ENCODE assay signal across 8 mouse cellular contexts in genomic region chr2:26317991-26318672, GRCm38 (mm10). TPM values are rescaled to one million over a fixed set of nuclear protein-coding genes. Genes with fewer than 3 reads are reported as not detected.
DNase-seq lines count a peak whose midpoint lies in the region; ATAC-seq and TF ChIP-seq lines count a peak whose summit lies in the region.
"Had no signal": no experiment of that assay in that cellular context is flagged by ENCODE, and none has a peak within 500 bp of the region (broad histone marks: within the 10 kb centered on the region; RNA-seq: fewer than 3 reads in every experiment).

No protein-coding gene starts in this region.

- peak overlapping the region; percentile 92 for H3K4me2 ChIP-seq in lung, embryonic 14.5 days
- peak overlapping the region; percentile 95 for H3K4me2 ChIP-seq in forebrain, embryonic 13.5 days
- H3K4me2 ChIP-seq in intestine, embryonic 16.5 days (ENCODE audit: low read depth, low read length): no peak overlapping the region
- H3K4me2 ChIP-seq in neural tube, embryonic 14.5 days (ENCODE audit: low read depth, low read length): peak overlapping the region; percentile 98

- 77% methylated on average over 3 of the region's 3 CpGs for WGBS in lung, embryonic 14.5 days
- 89% methylated on average over 3 of the region's 3 CpGs for WGBS in forebrain, embryonic 13.5 days
- 86% methylated on average over 3 of the region's 3 CpGs for WGBS in intestine, embryonic 16.5 days
- 84% methylated on average over 3 of the region's 3 CpGs for WGBS in neural tube, embryonic 14.5 days

- ATAC-seq in lung, embryonic 14.5 days (ENCODE audit: insufficient read depth): no peak
- no peak for ATAC-seq in forebrain, embryonic 13.5 days
- no peak for ATAC-seq in intestine, embryonic 16.5 days
- no peak for ATAC-seq in neural tube, embryonic 14.5 days (ENCODE audit: low read depth)

- H3K4me1 ChIP-seq in lung, embryonic 14.5 days (ENCODE audit: insufficient read depth): peaks cover 29% of the 10 kb centered on the region
- H3K4me1 ChIP-seq in forebrain, embryonic 13.5 days: peaks cover 46% of the 10 kb centered on the region
- H3K4me1 ChIP-seq in intestine, embryonic 16.5 days (ENCODE audit: control insufficient read depth, insufficient read depth, low read length): peaks cover 31% of the 10 kb centered on the region
- peaks cover 38% of the 10 kb centered on the region for H3K4me1 ChIP-seq in neural tube, embryonic 14.5 days (ENCODE audit: control insufficient read depth, insufficient read depth, low read length)

- H3K4me3 ChIP-seq in lung, embryonic 14.5 days (ENCODE audit: low read depth, low read length): no peak overlapping the region
- peak overlapping the region; percentile 93; the same call in 1 of the 2 replicates for H3K4me3 ChIP-seq in forebrain, embryonic 13.5 days
- H3K4me3 ChIP-seq in intestine, embryonic 16.5 days (ENCODE audit: low read length): no peak overlapping the region
- no peak overlapping the region for H3K4me3 ChIP-seq in neural tube, embryonic 14.5 days (ENCODE audit: low read depth, low read length)

- H3K36me3 ChIP-seq in lung, embryonic 14.5 days (ENCODE audit: insufficient read depth): peaks cover 31% of the 10 kb centered on the region
- H3K36me3 ChIP-seq in forebrain, embryonic 13.5 days (ENCODE audit: poor library complexity, severe bottlenecking): peaks cover 27% of the 10 kb centered on the region
- H3K36me3 ChIP-seq in intestine, embryonic 16.5 days (ENCODE audit: control insufficient read depth, insufficient read depth, low read length): no peaks in the 10 kb centered on the region
- peaks cover 2% of the 10 kb centered on the region; the same call in 1 of the 2 replicates for H3K36me3 ChIP-seq in neural tube, embryonic 14.5 days (ENCODE audit: control insufficient read depth, insufficient read depth, low read length)

- no peaks in the 10 kb centered on the region for H3K9me3 ChIP-seq in lung, embryonic 14.5 days (ENCODE audit: low read depth, low read length)
- no peaks in the 10 kb centered on the region for H3K9me3 ChIP-seq in forebrain, embryonic 13.5 days (replicated peaks)
- H3K9me3 ChIP-seq in intestine, embryonic 16.5 days (ENCODE audit: control insufficient read depth, low read length): no peaks in the 10 kb centered on the region
- H3K9me3 ChIP-seq in neural tube, embryonic 14.5 days (ENCODE audit: control insufficient read depth, low read length): no peaks in the 10 kb centered on the region

- no peak for TF ChIP-seq CTCF in lung, embryonic 14.5 days (IDR thresholded peaks at IDR 0.05; ENCODE audit: low read depth)

- peak overlapping the region; percentile 92 for H3K9ac ChIP-seq in lung, embryonic 14.5 days
- peak overlapping the region; percentile 94 for H3K9ac ChIP-seq in forebrain, embryonic 13.5 days
- peak overlapping the region; percentile 21; the same call in 1 of the 2 replicates for H3K9ac ChIP-seq in intestine, embryonic 16.5 days (ENCODE audit: low read depth, low read length)
- H3K9ac ChIP-seq in neural tube, embryonic 14.5 days (replicated peaks; ENCODE audit: low read depth, low read length): 0 out of 2 replicates have a peak overlapping the region, but pooled peaks have one; percentile 16

- DNase-seq in lung, embryonic 14.5 days: no peak
- DNase-seq in lung, postnatal 36 days: no peak
- no peak for DNase-seq in adrenal gland, postnatal 4 days (ENCODE audit: low spot score in 2 of 2)
- no peak for DNase-seq in kidney, postnatal 10 days

- no peak overlapping the region for H3K27ac ChIP-seq in lung, embryonic 14.5 days (ENCODE audit: low read depth)
- no peak overlapping the region for H3K27ac ChIP-seq in forebrain, embryonic 13.5 days
- H3K27ac ChIP-seq in intestine, embryonic 16.5 days (ENCODE audit: low read length): no peak overlapping the region
- no peak overlapping the region for H3K27ac ChIP-seq in neural tube, embryonic 14.5 days (ENCODE audit: low read depth, low read length)

- no peaks in the 10 kb centered on the region for H3K27me3 ChIP-seq in lung, embryonic 14.5 days (ENCODE audit: insufficient read depth, low read length)
- no peaks in the 10 kb centered on the region for H3K27me3 ChIP-seq in forebrain, embryonic 13.5 days
- H3K27me3 ChIP-seq in intestine, embryonic 16.5 days (replicated peaks; ENCODE audit: control insufficient read depth, insufficient read depth, low read length): no peaks in the 10 kb centered on the region
- H3K27me3 ChIP-seq in neural tube, embryonic 14.5 days (ENCODE audit: control insufficient read depth, insufficient read depth, low read length): no peaks in the 10 kb centered on the region

RNA-seq across cellular contexts. Expression of gene Gpsm1, which starts 2.8 kb away (rescaled TPM):
- 37.9 and 40.5 TPM in 2 replicates for polyA plus RNA-seq in lung, embryonic 14.5 days (2014; fragmentation: Nextera tagmentation; extraction: Ambion mirVana)
- 97.7 and 120 TPM in 2 replicates for polyA plus RNA-seq in forebrain, embryonic 13.5 days (2015; fragmentation: Nextera tagmentation; extraction: Ambion mirVana)
- 22.6 and 23.2 TPM in 2 replicates for polyA plus RNA-seq in intestine, embryonic 16.5 days (2015; fragmentation: Nextera tagmentation; extraction: Ambion mirVana)
- polyA plus RNA-seq in neural tube, embryonic 14.5 days (2014; fragmentation: Nextera tagmentation; extraction: Ambion mirVana): 92.0 and 94.8 TPM in 2 replicates
- total RNA-seq in adrenal gland, postnatal 4 days (2021): 10 to 100 TPM; 33.7 to 39.7 TPM

RNA-seq across cellular contexts. Expression of gene Ccdc187, which starts 23.8 kb away (rescaled TPM):
- 0.28 and 0.36 TPM in 2 replicates for polyA plus RNA-seq in lung, embryonic 14.5 days (2014; fragmentation: Nextera tagmentation; extraction: Ambion mirVana)
- polyA plus RNA-seq in forebrain, embryonic 13.5 days (2015; fragmentation: Nextera tagmentation; extraction: Ambion mirVana): 0.18 and 0.35 TPM in 2 replicates
- 0.26 and 0.27 TPM in 2 replicates for polyA plus RNA-seq in intestine, embryonic 16.5 days (2015; fragmentation: Nextera tagmentation; extraction: Ambion mirVana)
- 0.08 TPM in 1 of 2 replicates, not detected in the other for polyA plus RNA-seq in neural tube, embryonic 14.5 days (2014; fragmentation: Nextera tagmentation; extraction: Ambion mirVana)
- 1 to 10 TPM; 3.1 TPM for total RNA-seq in adrenal gland, postnatal 4 days (2021)
- total RNA-seq: hematopoietic stem cell, adult 5-6 weeks had no signal

RNA-seq across cellular contexts. Expression of gene Dnlz, which starts 33.8 kb away (rescaled TPM):
- polyA plus RNA-seq in lung, embryonic 14.5 days (2014; fragmentation: Nextera tagmentation; extraction: Ambion mirVana): 29.1 and 32.1 TPM in 2 replicates
- 31.1 and 32.2 TPM in 2 replicates for polyA plus RNA-seq in forebrain, embryonic 13.5 days (2015; fragmentation: Nextera tagmentation; extraction: Ambion mirVana)
- 23.3 and 24.1 TPM in 2 replicates for polyA plus RNA-seq in intestine, embryonic 16.5 days (2015; fragmentation: Nextera tagmentation; extraction: Ambion mirVana)
- 26.6 and 31.0 TPM in 2 replicates for polyA plus RNA-seq in neural tube, embryonic 14.5 days (2014; fragmentation: Nextera tagmentation; extraction: Ambion mirVana)
- 10 to 100 TPM; 17.5 to 18.6 TPM for total RNA-seq in adrenal gland, postnatal 4 days (2021)

RNA-seq across cellular contexts. Expression of gene Card9, which starts 42.6 kb away (rescaled TPM):
- 2.4 and 2.8 TPM in 2 replicates for polyA plus RNA-seq in lung, embryonic 14.5 days (2014; fragmentation: Nextera tagmentation; extraction: Ambion mirVana)
- polyA plus RNA-seq in forebrain, embryonic 13.5 days (2015; fragmentation: Nextera tagmentation; extraction: Ambion mirVana): 0.72 and 2.0 TPM in 2 replicates
- polyA plus RNA-seq in intestine, embryonic 16.5 days (2015; fragmentation: Nextera tagmentation; extraction: Ambion mirVana): 0.86 and 1.1 TPM in 2 replicates
- 1.5 and 1.7 TPM in 2 replicates for polyA plus RNA-seq in neural tube, embryonic 14.5 days (2014; fragmentation: Nextera tagmentation; extraction: Ambion mirVana)
- 1 to 10 TPM; 1.1 to 1.2 TPM for total RNA-seq in adrenal gland, postnatal 4 days (2021)

Comparison
In these comparisons a context has a peak if more than half of its experiments do, and no peak if none do; other contexts are left out.
1. H3K9ac ChIP-seq: peak in every context shown above with its lines; median percentile 94 in forebrain, embryonic 13.5 days; 92 in lung, embryonic 14.5 days; 21 in intestine, embryonic 16.5 days; 16 in neural tube, embryonic 14.5 days.